ENCODE assay signal across 24 mouse cellular contexts in the genomic region with DNA sequence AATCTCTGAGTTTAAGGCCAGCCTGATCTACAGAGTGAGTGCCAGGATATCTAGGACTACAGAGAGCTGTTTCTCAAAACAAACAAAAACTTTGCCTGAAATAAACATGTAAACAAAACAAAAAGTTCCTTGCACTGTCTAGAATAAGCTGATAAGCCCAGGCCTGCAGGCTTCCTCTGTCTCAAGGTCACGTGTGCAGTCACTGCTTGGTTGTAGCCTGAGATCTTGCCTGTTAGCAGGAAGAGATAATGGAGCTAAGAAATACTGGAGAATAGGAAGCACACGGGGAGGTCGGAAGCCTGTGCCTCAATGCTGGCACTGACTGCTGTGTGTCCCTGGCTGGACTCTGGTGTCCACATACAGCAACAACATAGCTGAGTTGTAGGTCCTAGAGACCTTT. TPM values are rescaled to one million over a fixed set of nuclear protein-coding genes. Genes with fewer than 3 reads are reported as not detected.
DNase-seq lines count a peak whose midpoint lies in the region; ATAC-seq and TF ChIP-seq lines count a peak whose summit lies in the region.
"Had no signal": no experiment of that assay in that cellular context is flagged by ENCODE, and none has a peak within 500 bp of the region (broad histone marks: within the 10 kb centered on the region; RNA-seq: fewer than 3 reads in every experiment).

No protein-coding gene starts in this region.

- no peak overlapping the region for H3K27ac ChIP-seq in heart, embryonic 11.5 days (ENCODE audit: low read depth, low read length)
- no peak overlapping the region for H3K27ac ChIP-seq in heart, embryonic 10.5 days
- no peak overlapping the region for H3K27ac ChIP-seq in MEL (ENCODE audit: control insufficient read depth, low read depth, low read length)
- H3K27ac ChIP-seq in midbrain, postnatal 0 days (ENCODE audit: low read depth, low read length): no peak overlapping the region
- H3K27ac ChIP-seq: embryonic facial prominence, embryonic 10.5 days; embryonic facial prominence, embryonic 12.5 days; forebrain, embryonic 13.5 days; forebrain, embryonic 15.5 days had no signal

- DNase-seq in heart, embryonic 10.5 days (ENCODE audit: low spot score): no peak
- peak; percentile 40 for DNase-seq in MEL (ENCODE audit: low read depth, low spot score)
- no peak for DNase-seq in midbrain, postnatal 0 days (ENCODE audit: low spot score)
- DNase-seq in lung, postnatal 10 days: no peak
- DNase-seq: adrenal gland, adult 8-10 months; adrenal gland, postnatal 14 days; adrenal gland, postnatal 36 days; B cell, adult 2 months; cerebellum, adult 11-12 months; cerebellum, adult 2 months; cerebellum, adult 9-10 months; cerebellum, postnatal 10 days; cerebellum, postnatal 25 days; forebrain, postnatal 0 days had no signal

- H3K4me2 ChIP-seq in heart, embryonic 11.5 days: no peak overlapping the region
- H3K4me2 ChIP-seq in midbrain, postnatal 0 days (ENCODE audit: low read depth, low read length, poor library complexity, severe bottlenecking): no peak overlapping the region
- H3K4me2 ChIP-seq: embryonic facial prominence, embryonic 12.5 days; forebrain, embryonic 13.5 days; forebrain, embryonic 15.5 days had no signal

- WGBS in heart, embryonic 11.5 days (ENCODE audit: insufficient replicate concordance): 45% methylated on average over 3 of the region's 3 CpGs
- 54% methylated on average over 3 of the region's 3 CpGs for WGBS in heart, embryonic 10.5 days
- WGBS in midbrain, postnatal 0 days: 83% methylated on average over 3 of the region's 3 CpGs

- H3K9me3 ChIP-seq in heart, embryonic 11.5 days (replicated peaks; ENCODE audit: control insufficient read depth, low read length): no peaks in the 10 kb centered on the region
- H3K9me3 ChIP-seq in heart, embryonic 10.5 days: no peaks in the 10 kb centered on the region
- no peaks in the 10 kb centered on the region for H3K9me3 ChIP-seq in MEL (replicated peaks; ENCODE audit: insufficient read depth, low read length)
- H3K9me3 ChIP-seq in midbrain, postnatal 0 days (ENCODE audit: low read length): no peaks in the 10 kb centered on the region
- H3K9me3 ChIP-seq: embryonic facial prominence, embryonic 10.5 days; embryonic facial prominence, embryonic 12.5 days; forebrain, embryonic 13.5 days; forebrain, embryonic 15.5 days; G1E had no signal

- peaks cover 5% of the 10 kb centered on the region; the same call in 1 of the 2 replicates for H3K4me1 ChIP-seq in heart, embryonic 11.5 days (ENCODE audit: control insufficient read depth, insufficient read depth, low read length)
- peaks cover 5% of the 10 kb centered on the region; the same call in 1 of the 2 replicates for H3K4me1 ChIP-seq in heart, embryonic 10.5 days
- peaks cover 0 to 4% of the 10 kb centered on the region in 2 experiments; a peak in 2 of 4 replicates for H3K4me1 ChIP-seq in MEL (ENCODE audit: control insufficient read depth in 1 of 2, insufficient read depth in 2 of 2, low read length in 2 of 2)
- no peaks in the 10 kb centered on the region for H3K4me1 ChIP-seq in midbrain, postnatal 0 days (ENCODE audit: insufficient read depth, low read length)
- H3K4me1 ChIP-seq: embryonic facial prominence, embryonic 10.5 days; embryonic facial prominence, embryonic 12.5 days; forebrain, embryonic 13.5 days; forebrain, embryonic 15.5 days had no signal

- H3K79me2 ChIP-seq in MEL (ENCODE audit: control insufficient read depth, insufficient read depth, low read length, poor library complexity): no peaks in the 10 kb centered on the region

- TF ChIP-seq EP300 in MEL (IDR thresholded peaks at IDR 0.05; ENCODE audit: low read depth in 1 of 2, low read length in 2 of 2): no peak

- no peak for TF ChIP-seq CTCF in MEL (IDR thresholded peaks at IDR 0.05 in 2 of 3, conservative IDR thresholded peaks at IDR 0.05 in 1 of 3; ENCODE audit: control insufficient read depth in 1 of 3, insufficient read depth in 1 of 3, low read depth in 2 of 3, low read length in 3 of 3, poor library complexity in 1 of 3, severe bottlenecking in 1 of 3)
- TF ChIP-seq CTCF in midbrain, postnatal 0 days (IDR thresholded peaks at IDR 0.05): no peak

- no peaks in the 10 kb centered on the region for H3K36me3 ChIP-seq in heart, embryonic 11.5 days (ENCODE audit: control insufficient read depth, insufficient read depth, low read length)
- no peaks in the 10 kb centered on the region for H3K36me3 ChIP-seq in heart, embryonic 10.5 days
- peaks cover 0 to 4% of the 10 kb centered on the region in 2 experiments; a peak in 2 of 4 replicates for H3K36me3 ChIP-seq in MEL (ENCODE audit: control insufficient read depth in 1 of 2, insufficient read depth in 2 of 2, low read length in 2 of 2)
- no peaks in the 10 kb centered on the region for H3K36me3 ChIP-seq in midbrain, postnatal 0 days (ENCODE audit: insufficient read depth, low read length)
- H3K36me3 ChIP-seq: embryonic facial prominence, embryonic 10.5 days; embryonic facial prominence, embryonic 12.5 days; forebrain, embryonic 15.5 days; G1E had no signal

- no peak for TF ChIP-seq RAD21 in MEL (IDR thresholded peaks at IDR 0.05; ENCODE audit: low read depth, low read length)

- no peaks in the 10 kb centered on the region for H3K27me3 ChIP-seq in heart, embryonic 11.5 days (ENCODE audit: control insufficient read depth, insufficient read depth, low read length)
- no peaks in the 10 kb centered on the region for H3K27me3 ChIP-seq in heart, embryonic 10.5 days (ENCODE audit: insufficient read depth, poor library complexity, severe bottlenecking)
- no peaks in the 10 kb centered on the region; a peak in 1 of 4 replicates for H3K27me3 ChIP-seq in MEL (ENCODE audit: control insufficient read depth in 1 of 2, insufficient read depth in 2 of 2, low read length in 2 of 2)
- H3K27me3 ChIP-seq in midbrain, postnatal 0 days (ENCODE audit: insufficient read depth, low read length): no peaks in the 10 kb centered on the region
- H3K27me3 ChIP-seq: CH12.LX; embryonic facial prominence, embryonic 12.5 days; forebrain, embryonic 13.5 days; forebrain, embryonic 15.5 days had no signal

- TF ChIP-seq POLR2A in MEL (IDR thresholded peaks at IDR 0.05; ENCODE audit: control insufficient read depth in 1 of 2, insufficient read depth in 1 of 2, low read depth in 1 of 2, low read length in 2 of 2, poor library complexity in 1 of 2): no peak

- H3K9ac ChIP-seq in heart, embryonic 11.5 days (ENCODE audit: low read depth, low read length): no peak overlapping the region
- H3K9ac ChIP-seq in MEL (ENCODE audit: control insufficient read depth, low read depth, low read length, poor library complexity, severe bottlenecking): no peak overlapping the region
- H3K9ac ChIP-seq in midbrain, postnatal 0 days (replicated peaks; ENCODE audit: low read length, poor library complexity, severe bottlenecking): no peak overlapping the region
- H3K9ac ChIP-seq: embryonic facial prominence, embryonic 12.5 days; forebrain, embryonic 13.5 days; forebrain, embryonic 15.5 days; forebrain, postnatal 0 days had no signal

- H3K4me3 ChIP-seq in heart, embryonic 11.5 days (ENCODE audit: low read depth, low read length): no peak overlapping the region
- H3K4me3 ChIP-seq in heart, embryonic 10.5 days: no peak overlapping the region
- no peak overlapping the region for H3K4me3 ChIP-seq in MEL (ENCODE audit: control insufficient read depth in 1 of 2, insufficient read depth in 1 of 2, low read depth in 2 of 2, low read length in 2 of 2)
- no peak overlapping the region for H3K4me3 ChIP-seq in midbrain, postnatal 0 days (ENCODE audit: low read depth, low read length)
- H3K4me3 ChIP-seq: embryonic facial prominence, embryonic 10.5 days; embryonic facial prominence, embryonic 12.5 days; forebrain, embryonic 13.5 days; forebrain, embryonic 15.5 days had no signal

- ATAC-seq in heart, embryonic 11.5 days (replicated peaks; ENCODE audit: insufficient number of reproducible peaks, low FRiP score, low TSS enrichment): 0 out of 2 replicates have a peak, but pooled peaks have one; percentile 18
- no peak for ATAC-seq in midbrain, postnatal 0 days (ENCODE audit: low FRiP score)
- ATAC-seq: activated CD4-positive, CD25-positive, alpha-beta regulatory T cell, adult 4 months; CD4-positive, CD25-positive, alpha-beta regulatory T cell, adult 4 months; forebrain, embryonic 13.5 days; forebrain, embryonic 15.5 days; forebrain, postnatal 0 days; Patski had no signal

TF ChIP-seq in MEL, 35 proteins besides CTCF, POLR2A, EP300 and RAD21 (continues in another document):
- TF ChIP-seq NRF1 (IDR thresholded peaks at IDR 0.05; ENCODE audit: insufficient read depth, low read depth, low read length, poor library complexity, severe bottlenecking) (no peak), USF1 (IDR thresholded peaks at IDR 0.05; ENCODE audit: low read depth, low read length) (peak; percentile 93), TBP (IDR thresholded peaks at IDR 0.05; ENCODE audit: low read depth, low read length) (no peak), ZKSCAN1 (IDR thresholded peaks at IDR 0.05; ENCODE audit: low read depth, low read length) (no peak), RCOR1 (IDR thresholded peaks at IDR 0.05; ENCODE audit: low read depth, low read length) (no peak), E2F4 (IDR thresholded peaks at IDR 0.05; ENCODE audit: borderline replicate concordance, low read depth, low read length) (no peak), ZNF384 (IDR thresholded peaks at IDR 0.05; ENCODE audit: low read depth, low read length) (no peak), ETS1 (IDR thresholded peaks at IDR 0.05; ENCODE audit: low read depth, low read length) (no peak), HCFC1 (IDR thresholded peaks at IDR 0.05; ENCODE audit: low read depth, low read length) (no peak), TCF12 (IDR thresholded peaks at IDR 0.05; ENCODE audit: low read depth, low read length) (no peak)

RNA-seq across cellular contexts. Expression of a gene that starts 31.9 kb away (rescaled TPM):
- 25.8 and 28.7 TPM in 2 replicates for polyA plus RNA-seq in heart, embryonic 11.5 days (2014; fragmentation: Nextera tagmentation; extraction: Ambion mirVana)
- 23.4 and 24.7 TPM in 2 replicates for polyA plus RNA-seq in heart, embryonic 10.5 days (2016; fragmentation: Nextera tagmentation; extraction: Ambion mirVana)
- total RNA-seq in MEL (2012; rRNA removed): 6.8 and 7.9 TPM in 2 replicates
- polyA plus RNA-seq in MEL (2012; ENCODE audit: insufficient read depth in 1 of 2, insufficient read length in 2 of 2, low read depth in 1 of 2, low replicate concordance in 2 of 2, missing spikeins in 1 of 2): 10 to 100 TPM in 1 of 2 experiments, not detected in 1; 22.8 TPM
- 79.7 and 89.5 TPM in 2 replicates for total RNA-seq in midbrain, postnatal 0 days (2014; rRNA removed)
- 17.3 and 18.6 TPM in 2 replicates for polyA plus RNA-seq in midbrain, postnatal 0 days (2015; fragmentation: Nextera tagmentation; extraction: Ambion mirVana)

RNA-seq across cellular contexts. Expression of a gene that starts 35.2 kb away (rescaled TPM):
- polyA plus RNA-seq in heart, embryonic 11.5 days (2014; fragmentation: Nextera tagmentation; extraction: Ambion mirVana): 29.4 and 29.8 TPM in 2 replicates
- 40.9 and 43.2 TPM in 2 replicates for polyA plus RNA-seq in heart, embryonic 10.5 days (2016; fragmentation: Nextera tagmentation; extraction: Ambion mirVana)
- total RNA-seq in MEL (2012; rRNA removed): 14.7 and 15.1 TPM in 2 replicates
- 10 to 100 TPM in 1 of 2 experiments, not detected in 1; 18.2 TPM for polyA plus RNA-seq in MEL (2012; ENCODE audit: insufficient read depth in 1 of 2, insufficient read length in 2 of 2, low read depth in 1 of 2, low replicate concordance in 2 of 2, missing spikeins in 1 of 2)
- 2.5 and 3.9 TPM in 2 replicates for total RNA-seq in midbrain, postnatal 0 days (2014; rRNA removed)
- 2.1 and 2.2 TPM in 2 replicates for polyA plus RNA-seq in midbrain, postnatal 0 days (2015; fragmentation: Nextera tagmentation; extraction: Ambion mirVana)
